Mouse (Mus musculus) ES-E14 (cell line): ENCODE data around the gene Zfp526.

Experiments
- CHD2 ChIP-seq: IDR thresholded peaks from 2 replicates; pipeline ENCODE4 v1.6.1; 2014; ENCODE audit warnings: mild to moderate bottlenecking, low read depth, low read length, inconsistent platforms
- ZC3H11A ChIP-seq: IDR thresholded peaks from 2 replicates; pipeline ENCODE4 v1.6.1; 2012; ENCODE audit warnings: low read depth, mild to moderate bottlenecking, inconsistent platforms, low read length, borderline replicate concordance
- ZNF384 ChIP-seq: IDR thresholded peaks from 2 replicates; pipeline ENCODE4 v1.6.1; 2012; ENCODE audit warnings: low read depth, low read length, inconsistent platforms

DNA sequence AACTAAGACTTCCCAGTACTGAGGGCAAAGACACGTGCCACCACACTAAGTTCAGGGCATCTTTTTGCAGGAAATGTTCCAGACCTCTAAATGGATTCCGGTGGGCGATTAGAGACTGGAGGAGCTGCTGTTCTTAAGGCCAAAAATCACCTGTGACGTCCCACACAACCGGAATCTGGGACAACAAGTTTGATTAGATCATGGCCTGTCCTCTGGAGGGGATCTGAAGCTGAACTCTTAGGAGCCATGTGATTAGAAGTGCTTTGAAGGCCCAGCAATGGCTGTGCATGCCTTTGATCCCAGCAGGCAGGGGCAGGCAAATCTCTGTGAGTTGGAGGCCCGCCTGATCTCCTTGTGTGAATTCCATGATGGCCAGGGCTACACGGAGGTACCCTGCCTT lies 19.4 kb downstream of the Zfp526 start:
- TF ChIP-seq ZNF384 = no peak
- TF ChIP-seq CHD2 = no peak
- no peak for TF ChIP-seq ZC3H11A
